Mouse (Mus musculus) hematopoietic multipotent progenitor cell, adult 10-12 weeks (in vitro differentiated cells): ENCODE results near the gene Snapc3. TPM values are rescaled to one million over a fixed set of nuclear protein-coding genes. Genes with fewer than 3 reads are reported as not detected.

Experiments
- polyA plus RNA-seq: library from polyadenylated mRNA; stranded (reverse); fragments of >175 nt; gene quantifications from 2 replicates; pipeline ENCODE4 v1.2.3, GENCODE M21; 2012; ENCODE audit warnings: low replicate concordance

Gene Snapc3
- 10.9 and 22.4 TPM in 2 replicates for polyA plus RNA-seq

DNA sequence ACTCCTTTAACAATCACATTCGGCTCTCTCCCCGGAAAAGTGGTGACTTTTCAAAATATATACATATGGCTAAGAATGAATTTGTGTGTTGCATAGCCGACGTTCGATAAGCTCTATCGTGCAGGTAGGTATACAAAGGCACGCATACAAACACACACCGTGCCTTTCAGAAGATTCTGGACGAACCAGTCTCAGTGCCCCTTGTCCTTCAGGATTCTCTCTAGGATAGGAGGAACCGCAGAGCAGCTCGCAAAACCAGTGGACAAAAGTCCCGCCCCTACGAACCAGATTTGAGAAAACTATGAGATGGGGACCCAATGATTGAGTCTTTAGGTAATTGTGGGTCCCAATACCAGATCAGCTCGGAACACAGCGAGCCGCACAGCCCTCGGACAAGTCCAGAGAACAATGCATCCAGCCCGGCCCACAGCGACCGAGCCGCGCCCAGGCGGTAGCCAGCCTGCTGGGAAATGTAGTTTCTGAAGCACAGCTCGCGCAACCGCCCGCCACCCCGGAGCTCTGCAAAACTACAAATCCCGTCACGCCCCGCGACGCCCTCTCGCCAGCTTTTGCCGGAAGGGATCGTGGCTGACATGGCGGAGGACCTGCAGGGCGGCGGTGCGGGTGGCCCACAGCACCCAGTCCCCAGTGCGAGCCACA, at the start of gene Snapc3:
Gene Snapc3, plus strand, starts transcription at position 565 of the 660 bp plus-strand sequence.

DNA sequence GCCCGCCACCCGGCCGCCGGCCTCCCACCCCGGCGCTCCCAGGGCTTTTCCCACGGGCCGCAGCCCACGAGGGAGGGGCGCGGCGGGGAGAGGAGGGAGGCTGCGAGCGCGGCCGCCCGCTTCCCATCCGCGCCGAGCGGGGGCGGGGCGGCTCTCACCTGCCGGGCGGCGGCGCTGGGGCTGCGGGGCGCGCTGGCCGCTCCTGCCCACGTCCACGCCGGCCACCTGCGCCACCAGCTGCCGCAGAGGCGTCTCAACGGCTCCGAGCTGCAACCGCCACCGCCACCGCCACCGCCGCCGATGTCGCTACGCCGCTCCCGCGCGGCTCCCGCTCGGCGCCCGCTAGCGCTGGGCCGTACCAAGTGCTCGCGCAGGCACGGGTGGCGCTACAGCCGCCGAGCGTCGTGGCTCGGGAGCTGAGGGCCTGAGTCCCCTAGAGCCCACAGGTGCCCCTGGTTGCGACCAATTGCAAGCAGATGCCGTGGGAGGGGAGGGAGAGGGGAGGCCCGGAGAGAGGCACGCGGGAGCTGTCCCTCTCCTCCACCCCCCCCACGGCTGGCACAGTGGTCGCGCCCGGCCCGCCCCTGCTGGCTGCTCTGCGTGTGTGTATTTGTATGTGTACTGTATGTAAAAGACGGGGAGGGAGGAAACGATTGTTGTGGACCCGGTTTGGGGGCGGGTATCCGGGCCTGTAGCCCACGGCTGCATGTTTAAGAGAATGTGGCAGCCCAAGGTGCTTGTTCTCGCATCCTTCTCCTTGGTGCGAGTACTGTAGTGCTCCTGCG, 68.8 kb downstream of the Snapc3 start, which contains the start of gene Psip1:
Gene Psip1, minus strand, starts transcription at position 343 of the 785 bp plus-strand sequence.

Other genes with a start within 250 kb of the Snapc3 start
- 4.3 and 17.7 TPM in 2 replicates for gene Ttc39b, start 93.5 kb upstream of the Snapc3 start, polyA plus RNA-seq
- 37.3 and 70.7 TPM in 2 replicates for gene Psip1, start 68.7 kb downstream of the Snapc3 start, polyA plus RNA-seq
- gene Ccdc171, start 107.8 kb downstream of the Snapc3 start, polyA plus RNA-seq = 0.91 and 2.2 TPM in 2 replicates